Mouse (Mus musculus) myocyte (in vitro differentiated cells): ENCODE measurements around the gene Ssh1. TPM values are rescaled to one million over a fixed set of nuclear protein-coding genes. Genes with fewer than 3 reads are reported as not detected.

ENCODE experiments used
- H3K27me3 ChIP-seq: one replicate; pipeline ENCODE4 v1.6.1; 2011; ENCODE audit not compliant: control insufficient read depth, insufficient read depth, insufficient read length
- H3K36me3 ChIP-seq: one replicate; pipeline ENCODE4 v1.6.1; 2011; ENCODE audit not compliant: control insufficient read depth, insufficient read depth
- H3K4me2 ChIP-seq: one replicate; pipeline ENCODE4 v1.6.1; 2011; ENCODE audit warnings: low read depth, control low read depth
- H3K4me3 ChIP-seq: one replicate; pipeline ENCODE4 v1.5.1; 2011; ENCODE audit warnings: mild to moderate bottlenecking, control low read depth, moderate library complexity
- H3K79me2 ChIP-seq: one replicate; pipeline ENCODE4 v1.6.1; 2011; ENCODE audit not compliant: control insufficient read depth, insufficient read depth
- H3ac ChIP-seq: one replicate; pipeline ENCODE4 v1.6.1; 2011; ENCODE audit not compliant: control insufficient read depth, insufficient read length
- CEBPB ChIP-seq: IDR thresholded peaks from 2 replicates; pipeline ENCODE4 v1.6.1; 2011; ENCODE audit warnings: mild to moderate bottlenecking, moderate library complexity; ENCODE audit not compliant: poor library complexity, insufficient read depth, severe bottlenecking
- E2F4 ChIP-seq: IDR thresholded peaks from one replicate; pipeline ENCODE4 v1.6.1; 2011; ENCODE audit warnings: mild to moderate bottlenecking, control low read depth, moderate library complexity; ENCODE audit not compliant: insufficient read depth
- MAX ChIP-seq: IDR thresholded peaks from one replicate; pipeline ENCODE4 v1.6.1; 2011; ENCODE audit warnings: low read depth, mild to moderate bottlenecking, control low read depth
- MYOD1 ChIP-seq, 3 experiments: IDR thresholded peaks; one replicate each; pipeline ENCODE4 v1.6.1; 2011; ENCODE audit warnings: control low read depth in 2 of 3, low read depth in 2 of 3, mild to moderate bottlenecking in 2 of 3, moderate library complexity in 1 of 3; ENCODE audit not compliant: insufficient read length in 2 of 3, control insufficient read depth in 1 of 3
- MYOG ChIP-seq, 3 experiments: IDR thresholded peaks; one replicate each; pipeline ENCODE4 v1.6.1; 2011; ENCODE audit warnings: control low read depth in 2 of 3, low read depth in 2 of 3, mild to moderate bottlenecking in 2 of 3; ENCODE audit not compliant: insufficient read length in 2 of 3, control insufficient read depth in 1 of 3, insufficient read depth in 1 of 3
- POLR2A ChIP-seq: IDR thresholded peaks from one replicate; pipeline ENCODE4 v1.6.1; 2011; ENCODE audit warnings: low read depth, mild to moderate bottlenecking, control low read depth, moderate library complexity; ENCODE audit not compliant: insufficient read length
- POLR2AphosphoS2 ChIP-seq: IDR thresholded peaks from one replicate; pipeline ENCODE4 v1.6.1; 2011; ENCODE audit warnings: low read depth, control low read depth; ENCODE audit not compliant: insufficient read length
- REST ChIP-seq: IDR thresholded peaks from one replicate; pipeline ENCODE4 v1.6.1; 2011; ENCODE audit warnings: mild to moderate bottlenecking, control low read depth, moderate library complexity; ENCODE audit not compliant: insufficient read depth, insufficient read length
- SRF ChIP-seq: IDR thresholded peaks from one replicate; pipeline ENCODE4 v1.6.1; 2011; ENCODE audit warnings: low read depth; ENCODE audit not compliant: control insufficient read depth, insufficient read length
- TCF12 ChIP-seq: IDR thresholded peaks from one replicate; pipeline ENCODE4 v1.6.1; 2011; ENCODE audit warnings: mild to moderate bottlenecking, control low read depth; ENCODE audit not compliant: poor library complexity, insufficient read depth, severe bottlenecking
- TCF3 ChIP-seq: IDR thresholded peaks from one replicate; pipeline ENCODE4 v1.6.1; 2011; ENCODE audit warnings: low read depth, control low read depth; ENCODE audit not compliant: insufficient read length
- USF1 ChIP-seq: IDR thresholded peaks from one replicate; pipeline ENCODE4 v1.6.1; 2011; ENCODE audit warnings: low read depth, mild to moderate bottlenecking, control low read depth, moderate library complexity
- polyA plus RNA-seq: library from polyadenylated mRNA; unstranded; fragments of >200 nt; fragmentation: generic; extraction: Trizol; gene quantifications from one replicate; pipeline ENCODE4 v1.2.1, GENCODE M21; 2012; ENCODE audit warnings: missing spikeins

Gene Ssh1
- polyA plus RNA-seq, 1 experiment, result 3.4 TPM

DNA sequence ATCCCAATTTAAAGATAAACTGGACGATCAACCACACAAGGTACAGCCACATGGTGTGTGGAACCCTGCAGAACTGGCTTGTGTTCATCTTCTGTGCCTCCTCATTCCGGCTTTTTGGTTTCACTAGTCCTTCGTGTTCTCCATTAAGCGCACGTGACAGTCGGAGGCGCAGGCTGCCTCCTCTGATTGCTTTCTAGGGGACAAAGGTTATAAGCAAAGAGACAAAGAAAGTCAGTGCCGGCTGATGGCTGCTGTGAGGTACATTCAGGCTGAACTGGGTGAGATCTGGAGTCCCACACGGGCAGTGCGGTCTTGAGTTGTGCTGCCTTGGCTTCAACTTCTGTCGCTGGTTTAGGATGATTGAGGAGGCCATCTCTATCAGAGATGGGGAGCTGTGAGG lies 10.9 kb upstream of the Ssh1 start:
- Histone ChIP-seq H3K4me2 (no peak overlapping the region), H3K36me3 (no peaks in the 10 kb centered on the region), H3K79me2 (no peaks in the 10 kb centered on the region), H3K27me3 (peaks cover 40% of the 10 kb centered on the region), H3K4me3 (no peak overlapping the region), H3ac (no peak overlapping the region)
- TF ChIP-seq POLR2AphosphoS2 (no peak), USF1 (no peak), TCF3 (no peak), SRF (no peak), MYOG (IDR thresholded peaks at IDR 0.05; ENCODE audit: control insufficient read depth in 1 of 3, insufficient read depth in 1 of 3, insufficient read length in 2 of 3, low read depth in 2 of 3) (no peak), TCF12 (no peak)

DNA sequence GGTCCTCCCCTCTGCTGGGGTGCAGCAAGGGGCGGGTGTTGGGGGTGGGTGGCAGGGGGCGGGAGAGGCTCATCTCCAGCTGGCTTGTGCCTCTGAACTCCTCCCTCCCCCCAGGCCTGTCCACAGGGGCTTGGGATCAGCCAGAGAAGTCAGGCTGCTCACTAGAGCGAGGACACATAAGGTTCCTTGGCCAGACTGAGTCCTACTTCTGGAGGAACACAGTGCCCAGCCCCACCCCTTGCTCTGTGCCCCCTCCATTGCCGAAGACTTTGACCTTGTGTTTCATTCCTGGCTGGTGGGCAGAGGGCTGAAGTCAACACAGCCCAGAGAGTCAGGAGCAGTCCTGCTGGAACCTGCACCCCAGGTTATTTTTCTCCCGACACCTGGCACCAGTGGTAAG lies 9.8 kb upstream of the Ssh1 start, which contains the start of gene Dao:
Dao (plus strand) TSS at position 162 of the 400 bp plus-strand sequence.
- H3K36me3 ChIP-seq, result no peaks in the 10 kb centered on the region
- H3ac ChIP-seq, result no peak within 1 kb of the TSS
- no peak within 1 kb of the TSS for H3K4me2 ChIP-seq
- peaks cover 34% of the 10 kb centered on the region for H3K27me3 ChIP-seq
- TF ChIP-seq MAX (no peak), POLR2A (no peak), POLR2AphosphoS2 (no peak), MYOD1 (IDR thresholded peaks at IDR 0.05; ENCODE audit: control insufficient read depth in 1 of 3, insufficient read length in 2 of 3, low read depth in 2 of 3) (no peak), TCF12 (no peak), MYOG (IDR thresholded peaks at IDR 0.05; ENCODE audit: control insufficient read depth in 1 of 3, insufficient read depth in 1 of 3, insufficient read length in 2 of 3, low read depth in 2 of 3) (no peak), REST (no peak), E2F4 (no peak), TCF3 (no peak), CEBPB (no peak), USF1 (no peak), SRF (no peak)
- H3K4me3 ChIP-seq, result no peak within 1 kb of the TSS
- H3K79me2 ChIP-seq, result no peaks in the 10 kb centered on the region

DNA sequence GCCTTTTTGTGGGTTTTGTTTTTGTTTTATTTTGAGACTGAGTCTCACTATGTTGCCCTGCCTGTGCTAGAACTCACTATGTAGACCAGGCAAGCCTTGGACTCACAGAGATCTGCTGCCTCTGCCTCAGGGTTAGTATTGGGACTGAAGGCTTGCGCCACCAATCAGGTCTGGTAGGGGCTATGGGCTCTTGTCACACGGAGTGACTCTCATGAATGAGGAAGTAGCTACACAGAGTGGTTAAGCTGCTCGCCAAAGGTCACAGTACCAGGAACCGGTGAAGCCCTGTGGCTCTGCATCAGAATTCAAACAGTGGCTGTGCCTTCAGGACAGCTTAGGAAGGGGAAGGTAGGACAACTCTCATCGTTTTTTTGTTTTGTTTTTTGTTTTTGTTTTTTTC lies 5.7 kb upstream of the Ssh1 start:
- H3K79me2 ChIP-seq, result no peaks in the 10 kb centered on the region
- no peak overlapping the region for H3K4me2 ChIP-seq
- H3ac ChIP-seq, result no peak overlapping the region
- H3K4me3 ChIP-seq, result no peak overlapping the region
- peaks cover 19% of the 10 kb centered on the region for H3K27me3 ChIP-seq
- no peaks in the 10 kb centered on the region for H3K36me3 ChIP-seq
- TF ChIP-seq CEBPB (no peak), MYOD1 (IDR thresholded peaks at IDR 0.05; ENCODE audit: control insufficient read depth in 1 of 3, insufficient read length in 2 of 3, low read depth in 2 of 3) (no peak), REST (no peak)

DNA sequence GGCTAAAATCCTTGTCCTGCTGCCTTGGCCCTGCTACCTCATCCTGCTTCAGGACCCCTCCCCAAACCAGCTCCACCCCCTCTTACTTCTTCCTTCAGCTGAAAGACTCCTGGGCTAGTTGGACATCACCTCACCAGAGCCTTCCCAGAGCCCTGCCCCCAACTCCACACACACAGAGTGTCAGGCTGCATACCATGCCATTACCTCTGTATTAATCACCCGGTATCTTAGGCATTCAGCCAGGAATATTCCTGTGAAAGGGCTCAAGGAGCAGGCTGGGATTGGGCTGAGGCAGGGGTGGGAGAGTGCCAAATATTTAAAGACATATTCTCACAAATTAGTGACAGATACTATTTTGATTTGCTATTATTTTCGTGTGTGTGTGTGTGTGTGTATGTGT lies 2.8 kb upstream of the Ssh1 start:
- no peak overlapping the region for H3K4me2 ChIP-seq
- no peaks in the 10 kb centered on the region for H3K79me2 ChIP-seq
- H3K36me3 ChIP-seq, result no peaks in the 10 kb centered on the region
- TF ChIP-seq E2F4 (no peak), TCF3 (no peak), SRF (no peak)
- no peaks in the 10 kb centered on the region for H3K27me3 ChIP-seq
- H3K4me3 ChIP-seq, result no peak overlapping the region
- H3ac ChIP-seq, result no peak overlapping the region

DNA sequence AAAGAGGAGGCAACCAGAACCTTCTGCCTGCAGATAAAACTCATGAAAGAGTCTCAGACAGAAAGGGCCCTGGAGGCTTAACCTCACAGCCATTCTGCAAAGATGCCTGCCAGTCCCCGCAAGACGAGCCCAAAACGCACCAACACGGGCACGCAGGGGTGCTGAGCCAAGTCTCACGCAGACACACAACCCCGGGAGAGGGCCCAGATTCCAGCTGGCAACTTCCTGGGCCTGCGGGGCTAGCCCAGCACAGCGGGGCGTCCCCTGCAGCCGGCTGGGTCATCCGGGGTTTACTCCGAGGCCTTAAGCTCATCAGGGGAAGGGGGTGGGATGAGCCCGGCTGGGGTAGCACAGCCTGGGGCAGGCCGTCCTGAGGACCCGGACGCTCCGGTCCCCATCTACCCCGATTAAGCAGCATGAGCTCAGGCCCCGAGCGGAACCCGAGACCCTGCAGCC lies 635 bp downstream of the Ssh1 start:
- peaks cover 9% of the 10 kb centered on the region for H3K79me2 ChIP-seq
- peak overlapping the region; percentile 53 for H3K4me3 ChIP-seq
- H3K36me3 ChIP-seq, result no peaks in the 10 kb centered on the region
- no peaks in the 10 kb centered on the region for H3K27me3 ChIP-seq
- peak overlapping the region; percentile 87 for H3ac ChIP-seq
- TF ChIP-seq POLR2A (no peak), MYOG (IDR thresholded peaks at IDR 0.05; ENCODE audit: control insufficient read depth in 1 of 3, insufficient read depth in 1 of 3, insufficient read length in 2 of 3, low read depth in 2 of 3) (peak in 1 of 3 experiments; percentile 32)
- peak overlapping the region; percentile 99 for H3K4me2 ChIP-seq

DNA sequence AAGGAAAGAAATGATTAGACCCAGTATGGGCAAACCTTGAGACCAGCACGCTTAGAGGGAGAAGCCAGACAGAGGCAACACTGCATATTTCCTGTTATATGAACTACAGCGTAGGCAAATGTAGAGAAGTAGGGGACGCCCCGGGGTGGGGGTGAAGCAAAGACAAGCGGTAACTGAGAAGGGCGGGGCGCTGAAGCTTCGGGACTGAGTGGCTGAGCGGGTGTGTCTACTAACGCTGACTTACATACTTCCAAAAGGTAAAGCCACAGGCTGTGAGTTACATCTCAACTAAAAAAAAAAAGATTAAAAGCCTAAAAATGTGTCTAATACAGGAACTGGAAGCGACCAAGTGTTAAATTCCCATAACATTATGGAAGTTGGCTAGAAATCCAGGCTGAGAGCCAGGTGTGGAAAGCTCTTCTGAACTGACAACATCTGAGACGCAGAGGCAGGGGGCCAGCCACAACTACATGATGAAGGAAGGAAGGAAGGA lies 1.3 kb downstream of the Ssh1 start:
- Histone ChIP-seq H3K4me3 (peak overlapping the region; percentile 53), H3K27me3 (no peaks in the 10 kb centered on the region), H3K36me3 (no peaks in the 10 kb centered on the region), H3ac (peak overlapping the region; percentile 87), H3K79me2 (peaks cover 16% of the 10 kb centered on the region), H3K4me2 (peak overlapping the region; percentile 99)
- TF ChIP-seq POLR2A (no peak), MYOG (IDR thresholded peaks at IDR 0.05; ENCODE audit: control insufficient read depth in 1 of 3, insufficient read depth in 1 of 3, insufficient read length in 2 of 3, low read depth in 2 of 3) (no peak), CEBPB (no peak), SRF (no peak), USF1 (no peak), MAX (no peak), TCF3 (no peak), REST (no peak), TCF12 (no peak), MYOD1 (IDR thresholded peaks at IDR 0.05; ENCODE audit: control insufficient read depth in 1 of 3, insufficient read length in 2 of 3, low read depth in 2 of 3) (no peak), POLR2AphosphoS2 (no peak), E2F4 (no peak)
